Mouse (Mus musculus) forebrain, embryonic 15.5 days (tissue): ENCODE data around the gene Phactr1. TPM values are rescaled to one million over a fixed set of nuclear protein-coding genes. Genes with fewer than 3 reads are reported as not detected.

Experiments used
- ATAC-seq: fragments of 200-750 bp; cut with Nextera tagmentation; replicated peaks from 2 replicates; pipeline ENCODE4 v1.8.0; 2017; ENCODE audit warnings: mild to moderate bottlenecking, moderate TSS enrichment, moderate library complexity
- H3K27ac ChIP-seq: fragments of 300-500 bp; sonication (generic); replicated peaks from 2 replicates; pipeline ENCODE4 v1.5.1; 2015; ENCODE audit warnings: mild to moderate bottlenecking, inconsistent platforms
- H3K27me3 ChIP-seq: fragments of 300-500 bp; sonication (generic); 2 replicates; pipeline ENCODE4 v1.6.1; 2015; ENCODE audit warnings: inconsistent platforms
- H3K36me3 ChIP-seq: fragments of 300-500 bp; sonication (generic); 2 replicates; pipeline ENCODE4 v1.6.1; 2015; ENCODE audit warnings: mild to moderate bottlenecking, inconsistent platforms
- H3K4me1 ChIP-seq: fragments of 300-500 bp; sonication (generic); 2 replicates; pipeline ENCODE4 v1.6.1; 2015; ENCODE audit warnings: inconsistent platforms
- H3K4me2 ChIP-seq: fragments of 300-500 bp; sonication (generic); replicated peaks from 2 replicates; pipeline ENCODE4 v1.6.1; 2015; ENCODE audit warnings: mild to moderate bottlenecking, inconsistent platforms
- H3K4me3 ChIP-seq: fragments of 300-500 bp; sonication (generic); 2 replicates; pipeline ENCODE4 v1.5.1; 2015; ENCODE audit warnings: mild to moderate bottlenecking, inconsistent platforms
- H3K9ac ChIP-seq: fragments of 300-500 bp; sonication (generic); replicated peaks from 2 replicates; pipeline ENCODE4 v1.6.1; 2015; ENCODE audit warnings: mild to moderate bottlenecking, inconsistent platforms
- H3K9me3 ChIP-seq: fragments of 300-500 bp; sonication (generic); 2 replicates; pipeline ENCODE4 v1.6.1; 2016; ENCODE audit warnings: inconsistent platforms
- WGBS: fragments of 180-500 bp; shearing (Covaris S2); methylation state at CpG from one replicate; pipeline ENCODE4 v1.1.7; 2015; ENCODE audit warnings: mixed read lengths; 5-methylcytosine and 5-hydroxymethylcytosine counted together
- polyA plus RNA-seq: library from polyadenylated mRNA; unstranded; fragments of >200 nt; fragmentation: Nextera tagmentation; extraction: Ambion mirVana; gene quantifications from 2 replicates; pipeline ENCODE4 v1.2.1, GENCODE M21; 2015

Phactr1 gene
- polyA plus RNA-seq, 1 experiment from 2014 or later, result 83.8 TPM

DNA sequence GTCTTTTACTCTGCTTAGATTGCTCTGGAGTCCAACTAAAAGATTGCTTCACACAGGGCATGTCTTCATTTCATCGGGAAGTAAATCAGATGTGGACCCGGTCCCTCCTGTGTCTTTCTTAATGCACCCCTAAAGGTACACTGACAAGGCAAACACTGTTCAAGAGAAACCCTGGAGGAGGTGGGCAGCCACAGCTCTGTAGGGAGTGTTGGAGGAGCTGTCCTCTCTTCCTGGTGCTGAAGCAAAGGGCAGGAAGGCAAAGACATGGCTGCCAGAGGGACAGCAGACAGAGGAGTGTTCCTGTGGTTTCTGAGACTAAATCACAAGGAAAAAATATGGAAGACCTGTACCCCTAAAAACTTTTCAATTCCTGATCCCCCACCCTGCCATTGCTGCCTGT, 31.1 kb downstream of the Phactr1 start:
- no peaks in the 10 kb centered on the region for H3K36me3 ChIP-seq
- no peak overlapping the region for H3K9ac ChIP-seq
- 33% methylated on average over 2 of the region's 2 CpGs for WGBS
- H3K27ac ChIP-seq, result no peak overlapping the region
- ATAC-seq, result no peak
- no peaks in the 10 kb centered on the region for H3K9me3 ChIP-seq
- H3K4me3 ChIP-seq, result peak overlapping the region; percentile 13
- H3K4me2 ChIP-seq, result peak overlapping the region; percentile 69
- peaks cover 23% of the 10 kb centered on the region for H3K4me1 ChIP-seq
- H3K27me3 ChIP-seq, result no peaks in the 10 kb centered on the region

DNA sequence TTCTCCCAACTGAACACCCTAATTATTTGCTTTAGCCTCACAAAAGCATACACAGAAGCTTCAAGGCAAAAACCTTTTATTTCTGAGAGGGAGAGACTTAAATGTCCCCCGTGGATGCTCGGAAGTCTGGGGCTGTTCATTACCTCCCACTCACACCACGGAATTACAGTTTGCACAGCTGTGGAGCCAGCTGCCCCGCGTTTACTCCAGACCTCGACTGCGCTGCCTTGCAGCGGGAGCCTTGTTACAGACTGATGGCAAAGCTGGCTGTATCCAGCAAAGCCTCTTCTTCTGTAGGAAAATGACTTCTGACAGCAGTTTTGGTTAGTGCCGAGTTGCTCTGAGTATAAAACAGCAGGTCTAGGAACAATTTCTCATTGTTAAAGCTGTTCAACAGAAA, 39.0 kb downstream of the Phactr1 start:
- H3K4me1 ChIP-seq, result 0 out of 2 replicates have a peak, but pooled peaks cover 7% of the 10 kb centered on the region
- no peak for ATAC-seq
- no peaks in the 10 kb centered on the region for H3K27me3 ChIP-seq
- 30% methylated on average over 9 of the region's 9 CpGs for WGBS
- no peak overlapping the region for H3K27ac ChIP-seq
- H3K4me3 ChIP-seq, result no peak overlapping the region
- H3K9me3 ChIP-seq, result no peaks in the 10 kb centered on the region
- no peak overlapping the region for H3K4me2 ChIP-seq
- no peaks in the 10 kb centered on the region for H3K36me3 ChIP-seq
- H3K9ac ChIP-seq, result no peak overlapping the region

DNA sequence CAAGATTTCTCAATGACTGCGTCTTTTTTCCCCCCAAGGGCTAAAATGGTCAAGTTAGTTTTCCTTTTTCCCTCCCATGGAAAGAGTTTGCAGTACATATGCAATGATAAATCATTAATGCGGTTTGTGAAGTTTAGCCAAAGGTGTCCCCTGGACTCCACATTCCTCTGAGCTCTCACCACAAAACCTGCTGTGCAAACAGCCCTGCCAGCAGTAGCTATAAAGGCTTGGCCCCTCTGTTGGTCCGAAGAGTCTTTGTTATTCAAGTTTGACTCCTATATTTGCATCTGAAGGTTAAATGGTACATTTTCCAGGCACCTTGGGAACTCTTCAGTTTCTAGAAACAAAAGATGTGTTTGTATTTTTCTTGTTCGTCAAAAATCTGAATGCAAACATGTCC, 39.7 kb downstream of the Phactr1 start:
- Histone ChIP-seq H3K9ac (no peak overlapping the region), H3K27ac (no peak overlapping the region)

DNA sequence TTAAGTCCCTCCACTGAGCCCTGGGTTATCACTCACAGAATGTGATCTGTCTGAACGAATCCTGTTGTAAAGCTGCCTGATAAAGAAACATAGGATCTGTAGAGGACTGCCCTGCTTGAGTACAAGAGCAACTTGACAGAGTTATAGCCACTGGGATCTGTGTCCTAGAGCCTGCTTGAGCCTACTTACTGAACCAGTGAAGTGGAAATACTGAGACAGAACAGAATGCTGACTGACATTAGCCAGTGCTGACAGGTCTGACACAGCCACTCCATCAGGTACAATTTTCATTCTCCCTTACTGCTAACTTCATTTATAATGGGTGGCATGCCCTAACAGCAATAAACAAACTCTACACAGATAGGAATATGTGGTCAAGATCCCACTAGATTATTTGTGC, 40.2 kb downstream of the Phactr1 start:
- Histone ChIP-seq H3K27me3 (no peaks in the 10 kb centered on the region), H3K4me1 (peaks cover 15% of the 10 kb centered on the region; the same call in 1 of the 2 replicates), H3K4me3 (no peak overlapping the region), H3K9me3 (no peaks in the 10 kb centered on the region), H3K9ac (no peak overlapping the region), H3K4me2 (no peak overlapping the region), H3K27ac (no peak overlapping the region), H3K36me3 (no peaks in the 10 kb centered on the region)
- 39% methylated on average over 1 of the region's 1 CpGs for WGBS
- no peak for ATAC-seq

More for the DNA sequence above, 39.7 kb downstream of the Phactr1 start:
- Histone ChIP-seq H3K27me3 (no peaks in the 10 kb centered on the region), H3K36me3 (no peaks in the 10 kb centered on the region), H3K4me3 (no peak overlapping the region), H3K4me2 (no peak overlapping the region), H3K9me3 (no peaks in the 10 kb centered on the region), H3K4me1 (peaks cover 10% of the 10 kb centered on the region; the same call in 1 of the 2 replicates)
- ATAC-seq, result no peak
- WGBS, result 51% methylated on average over 4 of the region's 4 CpGs

DNA sequence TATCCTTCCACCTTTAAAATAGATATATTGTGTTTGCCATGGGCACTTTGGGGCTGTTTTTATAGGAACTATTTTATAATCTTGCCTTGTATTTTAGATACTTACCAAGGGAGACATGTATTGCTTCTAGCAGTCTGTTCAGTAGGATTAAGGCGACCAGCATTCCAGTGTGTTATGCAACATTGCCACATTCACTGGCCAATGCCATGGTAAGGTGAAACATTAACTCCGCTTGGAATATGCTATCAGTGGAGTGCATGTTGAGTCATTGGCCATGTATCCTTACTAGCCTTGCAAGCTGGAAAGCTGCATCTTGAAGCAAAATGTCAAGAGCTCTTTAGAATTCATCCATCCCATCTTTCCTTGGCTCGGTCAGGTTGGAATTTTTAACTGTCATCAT, 43.6 kb downstream of the Phactr1 start:
- Histone ChIP-seq H3K36me3 (no peaks in the 10 kb centered on the region), H3K27ac (no peak overlapping the region), H3K4me1 (peaks cover 20% of the 10 kb centered on the region), H3K4me3 (no peak overlapping the region), H3K4me2 (no peak overlapping the region), H3K9me3 (no peaks in the 10 kb centered on the region), H3K9ac (no peak overlapping the region), H3K27me3 (no peaks in the 10 kb centered on the region)
- WGBS, result 90% methylated on average over 3 of the region's 3 CpGs
- ATAC-seq, result no peak

DNA sequence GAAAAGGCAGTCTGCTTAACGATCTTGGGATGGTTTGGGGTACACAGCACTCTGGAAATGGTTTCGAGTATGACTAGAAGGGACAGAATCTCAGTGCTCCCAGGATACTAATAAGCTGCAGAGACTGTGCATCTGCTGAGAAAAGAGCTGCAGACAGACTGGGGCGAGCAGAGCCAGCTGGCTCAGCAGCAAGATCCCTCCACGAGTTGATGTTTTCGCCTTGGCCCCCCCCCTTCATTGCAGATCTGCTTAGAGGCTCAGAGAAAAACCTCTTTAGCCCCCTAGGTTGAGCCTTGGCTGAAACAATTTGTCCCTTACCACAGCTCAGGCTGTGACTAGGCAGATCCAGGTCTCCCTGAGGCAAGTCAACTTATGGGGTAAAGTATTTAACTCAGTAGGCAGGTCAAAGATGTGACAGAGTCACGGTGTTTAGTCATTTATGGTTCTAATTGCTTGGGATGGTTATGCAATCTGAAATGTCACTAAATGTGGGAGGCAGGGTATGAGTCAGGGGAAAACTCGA, 45.3 kb downstream of the Phactr1 start:
- Histone ChIP-seq H3K9ac (no peak overlapping the region), H3K9me3 (no peaks in the 10 kb centered on the region), H3K27ac (peak overlapping the region; percentile 82), H3K4me2 (no peak overlapping the region), H3K4me3 (no peak overlapping the region), H3K36me3 (no peaks in the 10 kb centered on the region), H3K27me3 (no peaks in the 10 kb centered on the region), H3K4me1 (peaks cover 12% of the 10 kb centered on the region)
- ATAC-seq, result peak; percentile 78
- 55% methylated on average over 7 of the region's 7 CpGs for WGBS

DNA sequence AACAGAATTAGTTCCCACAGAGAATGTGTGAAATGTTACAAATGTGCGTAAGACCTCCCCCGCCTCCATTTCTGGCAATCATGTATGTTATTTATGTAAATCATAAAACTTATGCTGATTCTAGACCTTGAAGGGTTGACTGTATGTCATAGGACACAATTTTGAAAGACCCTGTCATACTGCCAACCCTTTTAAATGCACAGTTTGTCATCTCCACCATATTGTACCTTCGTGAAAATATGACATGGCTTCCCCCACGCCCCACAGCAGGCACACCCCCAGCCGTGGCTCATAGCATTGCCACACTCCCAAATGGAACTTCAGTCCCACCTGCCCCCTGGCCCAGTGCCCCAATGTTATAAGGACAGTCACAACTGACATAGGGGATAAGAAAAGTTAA, 57.1 kb downstream of the Phactr1 start:
- Histone ChIP-seq H3K4me3 (no peak overlapping the region), H3K36me3 (no peaks in the 10 kb centered on the region), H3K9me3 (no peaks in the 10 kb centered on the region), H3K27ac (no peak overlapping the region), H3K4me1 (0 out of 2 replicates have a peak, but pooled peaks cover 2% of the 10 kb centered on the region), H3K4me2 (no peak overlapping the region), H3K9ac (no peak overlapping the region), H3K27me3 (no peaks in the 10 kb centered on the region)
- 79% methylated on average over 5 of the region's 5 CpGs for WGBS
- 0 out of 2 replicates have a peak, but pooled peaks have one; percentile 26 for ATAC-seq

DNA sequence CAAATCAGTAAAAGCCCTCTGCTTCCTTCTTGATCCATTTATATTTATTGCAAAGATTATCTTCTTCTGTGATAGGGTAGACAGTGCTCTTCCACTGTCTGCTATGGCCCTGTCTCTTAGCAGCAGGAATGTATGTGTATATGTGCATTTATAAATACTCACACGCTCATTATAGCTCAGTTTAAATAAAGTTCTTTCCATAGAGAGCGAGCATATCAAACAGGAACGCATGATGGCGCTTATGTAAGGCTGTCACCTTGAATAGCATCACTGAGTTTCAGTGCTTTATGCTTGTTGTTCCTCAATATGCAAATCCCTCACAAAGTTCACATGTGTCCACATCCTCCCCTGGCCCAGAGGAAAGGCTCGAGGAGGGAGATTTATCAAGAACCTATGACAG, 57.7 kb downstream of the Phactr1 start:
- Histone ChIP-seq H3K27ac (no peak overlapping the region), H3K27me3 (no peaks in the 10 kb centered on the region), H3K9ac (no peak overlapping the region), H3K4me3 (no peak overlapping the region), H3K36me3 (no peaks in the 10 kb centered on the region), H3K4me1 (0 out of 2 replicates have a peak, but pooled peaks cover 2% of the 10 kb centered on the region), H3K4me2 (no peak overlapping the region), H3K9me3 (no peaks in the 10 kb centered on the region)
- ATAC-seq, result no peak
- WGBS, result 79% methylated on average over 5 of the region's 5 CpGs

DNA sequence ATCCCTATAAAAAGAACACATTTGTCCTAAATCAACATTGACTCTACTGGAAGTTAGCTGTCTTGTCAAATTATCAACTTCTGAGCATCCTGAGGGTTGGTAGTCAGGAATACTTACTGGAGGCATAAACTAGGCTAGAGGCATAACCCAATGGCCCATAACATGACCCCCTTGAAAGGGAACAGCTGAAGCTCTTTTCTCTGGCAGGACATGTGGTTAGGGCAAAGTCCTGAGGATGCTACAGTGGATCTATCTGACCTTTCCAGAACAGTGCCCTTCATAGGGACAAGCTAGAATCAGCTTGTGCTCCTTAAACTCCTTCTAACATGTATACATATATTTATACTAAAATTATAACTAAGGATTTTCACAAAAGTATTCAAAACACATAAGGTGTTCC, 61.8 kb downstream of the Phactr1 start:
- H3K27me3 ChIP-seq, result no peaks in the 10 kb centered on the region
- no peak for ATAC-seq
- peaks cover 5% of the 10 kb centered on the region for H3K4me1 ChIP-seq
- no peak overlapping the region for H3K4me2 ChIP-seq
- no peaks in the 10 kb centered on the region for H3K9me3 ChIP-seq
- no peaks in the 10 kb centered on the region for H3K36me3 ChIP-seq
- no peak overlapping the region for H3K4me3 ChIP-seq
- no peak overlapping the region for H3K9ac ChIP-seq
- no peak overlapping the region for H3K27ac ChIP-seq

DNA sequence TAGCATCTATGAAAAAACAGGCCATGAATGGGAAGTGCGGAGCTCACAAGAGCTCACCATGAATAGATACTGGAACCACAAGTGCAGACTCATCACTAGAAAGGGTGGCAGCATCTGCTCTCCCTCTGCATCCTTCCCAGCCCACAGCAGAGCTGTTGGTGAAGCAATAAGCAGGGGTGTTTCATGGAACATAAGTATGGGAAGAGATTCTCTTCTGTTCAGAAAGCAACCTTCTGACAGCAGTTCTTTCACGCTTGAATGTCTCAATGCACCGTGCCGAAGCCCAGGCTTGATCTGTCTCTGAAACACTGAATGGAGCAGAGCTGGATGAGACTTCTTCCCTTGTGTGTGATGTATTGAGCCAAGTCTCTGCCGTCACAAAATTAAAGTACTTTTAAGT, 64.0 kb downstream of the Phactr1 start:
- ATAC-seq, result no peak
- Histone ChIP-seq H3K9ac (no peak overlapping the region), H3K4me2 (no peak overlapping the region), H3K36me3 (no peaks in the 10 kb centered on the region), H3K4me3 (no peak overlapping the region), H3K27ac (no peak overlapping the region), H3K9me3 (no peaks in the 10 kb centered on the region), H3K4me1 (peaks cover 5% of the 10 kb centered on the region), H3K27me3 (no peaks in the 10 kb centered on the region)
- WGBS, result 67% methylated on average over 5 of the region's 5 CpGs

DNA sequence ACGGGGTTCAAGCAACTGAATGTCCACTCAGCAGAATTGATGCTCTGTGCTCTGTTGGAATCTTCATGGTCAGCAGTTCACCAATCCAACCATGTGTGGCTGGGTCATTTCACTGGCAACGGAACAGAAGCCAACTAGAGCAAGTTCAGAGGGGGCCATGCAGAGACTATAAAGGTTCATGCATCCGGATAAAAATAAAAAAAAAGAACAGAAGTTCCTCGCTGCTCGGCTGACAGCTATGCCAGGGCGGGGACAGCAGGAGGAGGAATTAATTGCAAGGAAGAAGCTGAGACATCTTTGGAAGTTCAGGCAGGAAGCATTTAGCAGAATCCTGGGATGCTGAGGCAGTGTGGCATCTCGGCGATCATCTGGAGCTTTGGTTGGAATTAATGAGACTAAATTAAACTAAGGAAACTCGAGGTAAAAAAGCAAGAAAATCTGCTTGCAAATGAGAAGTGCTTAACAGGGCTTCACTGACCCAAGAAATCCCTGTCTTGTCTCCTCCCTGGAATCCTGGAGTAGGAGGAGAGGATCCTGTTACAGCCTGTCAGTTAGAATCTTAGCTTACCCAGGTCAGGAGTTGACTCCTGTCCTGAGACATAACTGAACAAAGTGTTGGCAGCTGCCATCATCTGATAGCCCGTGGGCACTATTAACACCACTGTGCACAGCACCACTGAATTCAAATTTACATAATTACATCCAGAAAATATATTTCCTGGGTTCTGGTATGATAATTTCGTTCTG, 77.4 kb downstream of the Phactr1 start:
- H3K9me3 ChIP-seq, result no peaks in the 10 kb centered on the region
- no peaks in the 10 kb centered on the region for H3K27me3 ChIP-seq
- H3K27ac ChIP-seq, result peak overlapping the region; percentile 70
- no peak overlapping the region for H3K9ac ChIP-seq
- ATAC-seq, result no peak; the same call in 1 of the 2 replicates
- H3K4me1 ChIP-seq, result peaks cover 25% of the 10 kb centered on the region
- H3K4me2 ChIP-seq, result no peak overlapping the region
- H3K36me3 ChIP-seq, result no peaks in the 10 kb centered on the region
- 20% methylated on average over 11 of the region's 11 CpGs for WGBS
- no peak overlapping the region for H3K4me3 ChIP-seq

DNA sequence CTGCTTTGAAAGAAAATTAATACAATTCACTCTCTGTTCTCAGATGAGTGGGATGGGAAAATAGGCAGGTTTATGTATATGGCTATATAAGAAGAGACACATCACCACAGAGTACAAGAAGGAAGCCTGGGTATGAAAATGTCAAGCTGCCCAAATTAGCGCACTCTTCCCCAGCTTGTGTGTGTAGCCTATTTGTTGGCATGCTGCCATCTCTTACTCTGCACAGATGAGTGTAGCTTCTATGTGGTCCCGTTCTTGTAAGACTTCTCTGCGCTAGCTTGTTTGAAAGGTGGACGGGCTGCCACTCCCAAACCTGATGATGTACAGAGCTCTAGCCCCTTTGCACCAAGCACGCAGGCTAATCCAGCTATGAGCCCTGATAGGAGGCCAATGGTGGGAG, 78.7 kb downstream of the Phactr1 start:
- Histone ChIP-seq H3K27ac (no peak overlapping the region), H3K9ac (no peak overlapping the region), H3K4me1 (peaks cover 25% of the 10 kb centered on the region), H3K9me3 (no peaks in the 10 kb centered on the region), H3K4me3 (no peak overlapping the region), H3K36me3 (no peaks in the 10 kb centered on the region), H3K27me3 (no peaks in the 10 kb centered on the region), H3K4me2 (no peak overlapping the region)
- 49% methylated on average over 5 of the region's 5 CpGs for WGBS
- peak; percentile 49; the same call in 1 of the 2 replicates for ATAC-seq
